Mouse (Mus musculus): Measurements from ENCODE around the gene Htatip2.

The Htatip2 gene

DNA sequence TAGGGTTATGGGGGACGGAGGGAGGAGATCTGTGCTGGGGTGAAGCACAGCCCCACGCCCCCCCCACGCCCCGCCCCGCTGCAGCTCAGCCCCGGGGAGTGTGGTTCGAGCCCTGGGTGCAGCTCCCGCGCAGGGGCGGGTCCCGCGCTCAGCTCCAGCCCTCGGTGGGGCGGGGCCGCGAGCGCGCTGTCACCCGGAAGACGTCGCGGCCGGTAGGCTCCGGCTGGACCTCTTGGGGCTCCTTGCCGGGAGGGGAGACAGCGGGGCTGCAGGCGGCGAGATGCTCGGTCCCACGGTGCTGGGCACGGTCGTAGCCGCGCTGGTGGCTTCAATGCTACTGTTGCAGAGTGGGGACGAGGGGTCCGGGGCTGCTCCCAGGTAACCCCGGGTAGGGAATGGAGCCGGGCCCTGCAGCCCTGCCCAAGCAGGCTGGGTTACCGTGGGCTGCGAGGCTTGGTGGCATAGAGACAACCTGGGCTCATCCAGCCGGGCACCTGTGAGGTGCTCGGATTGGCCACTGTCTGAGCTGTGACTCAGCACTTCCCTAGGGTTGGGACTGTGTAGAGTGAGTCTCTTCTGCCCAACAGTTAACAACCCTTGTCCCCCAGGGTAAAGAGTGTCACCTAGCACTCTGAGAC, at the start of gene Htatip2:
Htatip2 (plus strand) TSS at position 182 of the 638 bp plus-strand sequence.
- in situ Hi-C loops (cut with MboI; ENCODE audit: low pct_unique_long_range_greater_than_20kb in 1 of 2, low sequenced_read_pairs in 2 of 2, unreplicated experiment in 1 of 2), result loop anchor here (5.0 to 10.0 kb wide), 2 partner anchors 147 to 166 kb away; no protein-coding TSS in a partner anchor

GRCm38 (mm10) chr7:49709381-49710021, 49.4 kb upstream of the Htatip2 start:
- in situ Hi-C loops (cut with MboI; ENCODE audit: low pct_unique_long_range_greater_than_20kb in 1 of 2, low sequenced_read_pairs in 2 of 2, unreplicated experiment in 1 of 2), result no loop called here

DNA sequence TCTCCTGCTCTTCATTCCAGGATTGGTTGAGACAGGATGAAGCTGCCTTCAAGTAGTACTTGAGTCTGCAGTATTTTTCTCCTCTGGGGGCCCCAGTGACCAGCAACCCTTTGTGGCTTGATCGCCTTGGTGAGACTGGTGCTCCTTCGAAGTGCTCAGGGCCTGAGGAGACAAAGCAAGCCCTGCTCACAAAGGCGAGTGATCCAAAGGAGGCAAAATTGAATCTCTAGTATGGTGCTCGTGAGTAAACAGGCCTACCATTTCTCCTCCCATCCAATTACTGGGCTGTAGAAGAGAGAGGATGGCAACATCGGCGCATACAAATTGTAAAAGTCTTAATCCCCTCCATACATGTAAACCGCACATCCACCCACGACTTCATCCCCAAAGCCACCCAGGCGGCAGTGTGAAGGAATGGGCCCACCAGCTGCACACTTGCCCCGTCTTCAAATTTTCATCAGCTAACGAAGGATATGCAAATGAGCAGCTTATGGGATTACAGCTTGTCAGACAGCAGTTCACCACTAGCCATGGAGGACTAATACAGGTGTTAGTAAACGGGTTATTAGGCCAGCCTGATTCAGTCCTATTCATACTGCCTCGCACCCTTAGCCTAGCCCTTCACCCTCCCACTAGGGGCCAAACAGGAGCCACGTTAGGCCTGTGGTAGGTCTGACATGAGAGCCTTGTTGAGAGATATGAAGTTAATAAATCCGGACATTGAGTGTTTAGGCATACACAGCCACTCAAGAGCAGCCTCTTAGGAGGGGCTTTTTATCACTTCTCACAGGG, 40.8 kb upstream of the Htatip2 start:
- in situ Hi-C loops (cut with MboI; ENCODE audit: low pct_unique_long_range_greater_than_20kb in 1 of 2, low sequenced_read_pairs in 2 of 2, unreplicated experiment in 1 of 2), result no loop called here

- in situ Hi-C loops (cut with MboI; ENCODE audit: low pct_unique_long_range_greater_than_20kb in 1 of 2, low sequenced_read_pairs in 2 of 2, unreplicated experiment in 1 of 2), result loop anchor here in 1 of 2 experiments (10.0 kb wide), 1 partner anchor 50 kb away; no protein-coding TSS in a partner anchor
Observed at GRCm38 (mm10) chr7:49734342-49734741, 24.6 kb upstream of the Htatip2 start.

GRCm38 (mm10) chr7:49739448-49739847, 19.5 kb upstream of the Htatip2 start:
- in situ Hi-C loops (cut with MboI; ENCODE audit: low pct_unique_long_range_greater_than_20kb in 1 of 2, low sequenced_read_pairs in 2 of 2, unreplicated experiment in 1 of 2), result loop anchor here in 1 of 2 experiments (10.0 kb wide), 1 partner anchor 55 kb away; no protein-coding TSS in a partner anchor

DNA sequence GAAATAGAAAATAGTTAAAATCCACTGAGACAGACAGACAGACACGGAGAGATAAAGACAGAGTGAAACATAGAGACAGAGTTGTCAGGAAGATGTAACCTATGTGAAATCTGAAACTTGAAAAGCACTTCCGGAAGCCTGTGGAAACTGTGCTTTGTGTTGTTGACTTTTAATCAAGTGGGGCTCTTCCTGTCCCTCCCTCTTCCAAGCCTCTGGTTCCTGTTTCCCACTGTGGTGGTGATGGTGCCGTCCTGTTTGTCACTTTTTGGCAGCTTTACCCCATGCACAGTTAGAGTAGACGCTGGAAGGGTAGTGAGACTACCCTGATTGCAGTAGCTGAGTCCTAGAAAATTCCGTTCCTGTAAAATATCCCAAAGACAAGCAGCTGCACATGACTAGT, 17.4 kb upstream of the Htatip2 start:
- in situ Hi-C loops (cut with MboI; ENCODE audit: low pct_unique_long_range_greater_than_20kb in 1 of 2, low sequenced_read_pairs in 2 of 2, unreplicated experiment in 1 of 2), result no loop called here

DNA sequence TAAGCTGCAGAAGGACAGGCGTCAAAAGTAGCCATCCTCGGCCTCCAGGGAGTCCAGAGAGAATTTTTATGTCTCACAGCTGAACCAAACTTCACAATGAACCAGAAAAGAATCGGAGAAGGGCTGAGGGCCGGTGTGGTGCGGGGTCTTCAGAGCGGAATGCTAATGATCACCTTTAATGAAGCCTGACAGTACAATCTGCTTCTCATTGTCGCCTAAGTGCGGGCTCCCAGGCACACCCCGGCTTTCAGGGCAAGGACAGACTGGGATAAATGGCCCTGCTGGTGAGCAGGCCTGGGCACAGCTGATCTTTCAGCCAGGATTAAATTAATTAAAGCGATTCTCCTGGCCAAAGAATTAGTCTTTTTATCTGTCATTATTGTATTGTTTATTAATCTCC, 17.0 kb upstream of the Htatip2 start:
- in situ Hi-C loops (cut with MboI; ENCODE audit: low pct_unique_long_range_greater_than_20kb in 1 of 2, low sequenced_read_pairs in 2 of 2, unreplicated experiment in 1 of 2), result no loop called here

DNA sequence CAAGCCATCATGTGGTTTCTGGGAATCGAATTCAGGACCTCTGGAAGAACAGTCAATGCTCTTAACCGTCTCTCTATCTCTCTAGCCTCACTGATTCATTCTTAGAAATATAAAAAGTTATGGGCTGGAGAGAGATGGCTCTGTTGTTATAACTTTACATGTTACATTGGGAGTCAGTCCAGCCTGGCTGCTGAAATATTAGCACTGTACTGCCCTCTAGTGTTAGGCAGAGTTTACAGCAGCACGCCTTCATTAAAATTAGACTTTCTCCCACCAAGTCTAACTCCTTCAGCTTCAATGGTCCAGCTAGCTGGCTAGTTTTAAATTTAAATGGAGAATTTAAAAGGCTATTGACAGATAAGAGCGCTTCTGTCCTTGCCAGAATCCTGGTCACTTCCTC, 7.8 kb upstream of the Htatip2 start:
- in situ Hi-C loops (cut with MboI; ENCODE audit: low pct_unique_long_range_greater_than_20kb in 1 of 2, low sequenced_read_pairs in 2 of 2, unreplicated experiment in 1 of 2), result loop anchor here in 1 of 2 experiments (10.0 kb wide), 1 partner anchor 174 kb away; no protein-coding TSS in a partner anchor

- in situ Hi-C loops (cut with MboI; ENCODE audit: low pct_unique_long_range_greater_than_20kb in 1 of 2, low sequenced_read_pairs in 2 of 2, unreplicated experiment in 1 of 2), result loop anchor here in 1 of 2 experiments (10.0 kb wide), 1 partner anchor 172 kb away; no protein-coding TSS in a partner anchor
Observed at GRCm38 (mm10) chr7:49752730-49753506, 6.0 kb upstream of the Htatip2 start.

- in situ Hi-C loops (cut with MboI; ENCODE audit: low pct_unique_long_range_greater_than_20kb in 1 of 2, low sequenced_read_pairs in 2 of 2, unreplicated experiment in 1 of 2), result loop anchor here (5.0 to 10.0 kb wide), 2 partner anchors 142 to 170 kb away; no protein-coding TSS in a partner anchor
Observed at GRCm38 (mm10) chr7:49754767-49755166, 4.1 kb upstream of the Htatip2 start.

GRCm38 (mm10) chr7:49762605-49763004, 3.7 kb downstream of the Htatip2 start:
- in situ Hi-C loops (cut with MboI; ENCODE audit: low pct_unique_long_range_greater_than_20kb in 1 of 2, low sequenced_read_pairs in 2 of 2, unreplicated experiment in 1 of 2), result no loop called here

GRCm38 (mm10) chr7:49764011-49764716, 5.2 kb downstream of the Htatip2 start:
- in situ Hi-C loops (cut with MboI; ENCODE audit: low pct_unique_long_range_greater_than_20kb in 1 of 2, low sequenced_read_pairs in 2 of 2, unreplicated experiment in 1 of 2), result no loop called here

GRCm38 (mm10) chr7:49766166-49766565, 7.3 kb downstream of the Htatip2 start:
- in situ Hi-C loops (cut with MboI; ENCODE audit: low pct_unique_long_range_greater_than_20kb in 1 of 2, low sequenced_read_pairs in 2 of 2, unreplicated experiment in 1 of 2), result no loop called here

- in situ Hi-C loops (cut with MboI; ENCODE audit: low pct_unique_long_range_greater_than_20kb in 1 of 2, low sequenced_read_pairs in 2 of 2, unreplicated experiment in 1 of 2), result no loop called here
Observed at GRCm38 (mm10) chr7:49768509-49768908, 9.6 kb downstream of the Htatip2 start.

DNA sequence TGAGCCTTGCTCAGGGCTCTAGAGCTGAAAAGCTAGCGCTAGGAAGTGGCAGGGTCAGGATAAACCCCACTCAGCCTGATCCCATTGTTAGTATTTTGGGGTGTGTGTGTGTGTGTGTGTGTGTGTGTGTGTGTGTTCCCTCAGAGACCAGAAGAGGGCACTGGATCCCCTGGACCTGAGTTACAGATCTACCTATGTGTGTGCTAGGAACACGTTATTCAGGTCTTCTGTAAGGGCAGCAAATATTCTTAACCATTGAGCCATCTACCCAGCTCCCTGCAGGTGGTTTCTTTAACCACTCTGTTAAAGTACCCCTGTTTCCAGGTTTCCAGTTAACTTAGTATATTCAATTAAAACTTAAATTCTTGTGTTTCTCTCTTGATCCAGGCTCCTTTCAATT, 15.5 kb downstream of the Htatip2 start:
- in situ Hi-C loops (cut with MboI; ENCODE audit: low pct_unique_long_range_greater_than_20kb in 1 of 2, low sequenced_read_pairs in 2 of 2, unreplicated experiment in 1 of 2), result no loop called here

- in situ Hi-C loops (cut with MboI; ENCODE audit: low pct_unique_long_range_greater_than_20kb in 1 of 2, low sequenced_read_pairs in 2 of 2, unreplicated experiment in 1 of 2), result no loop called here
Observed at GRCm38 (mm10) chr7:49777585-49777984, 18.7 kb downstream of the Htatip2 start.

DNA sequence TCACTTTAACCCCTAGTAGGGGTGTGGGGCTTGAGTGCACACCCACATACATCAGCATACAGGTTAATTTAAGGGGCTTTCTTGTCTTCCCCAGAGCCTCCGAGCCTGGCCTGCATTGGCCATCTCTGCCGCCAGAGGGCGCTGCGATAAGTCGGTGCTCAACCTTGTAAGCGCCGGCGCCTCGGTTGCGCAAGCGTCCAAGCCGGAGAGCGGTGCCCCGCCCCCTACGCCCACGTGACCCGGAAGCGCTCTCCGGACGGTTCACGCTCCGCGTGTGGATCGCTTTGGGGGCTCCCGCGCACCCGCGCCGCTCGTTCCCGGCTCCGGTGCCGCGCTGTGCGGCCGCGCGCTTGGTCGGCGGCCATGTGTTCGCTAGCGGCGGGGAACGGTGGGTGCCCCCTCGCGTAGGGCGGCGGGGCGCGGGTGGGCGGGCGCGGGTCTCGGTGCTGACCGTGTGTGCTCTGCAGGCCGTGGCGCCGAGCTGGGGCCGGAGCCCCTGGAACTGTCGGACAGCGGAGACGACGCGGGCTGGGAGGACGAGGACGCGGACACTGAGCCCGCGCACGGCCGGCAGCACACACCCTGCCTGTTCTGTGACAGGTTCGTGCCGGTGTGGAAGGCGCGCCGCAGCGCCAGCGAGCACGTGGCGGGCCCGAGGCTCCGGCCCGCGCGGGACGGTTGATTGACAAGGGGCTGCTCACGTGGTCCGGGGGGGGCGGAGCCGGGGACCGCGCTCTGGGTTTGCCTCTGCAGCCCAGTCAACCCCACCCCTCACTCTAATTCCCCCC, 19.4 kb downstream of the Htatip2 start, which contains the start of gene Prmt3:
Prmt3 (plus strand) TSS at position 233 of the 788 bp plus-strand sequence.
- in situ Hi-C loops (cut with MboI; ENCODE audit: low pct_unique_long_range_greater_than_20kb in 1 of 2, low sequenced_read_pairs in 2 of 2, unreplicated experiment in 1 of 2), result no loop called here

All from mouse embryonic stem cell (cell line).